Mouse (Mus musculus): Measurements from ENCODE around the gene Gm10491. TPM values are rescaled to one million over a fixed set of nuclear protein-coding genes. Genes with fewer than 3 reads are reported as not detected.
"Not testable (repeated sequence)": the region's sequence is repeated elsewhere in the genome, so short reads cannot be mapped to it uniquely, and the experiment has no call there.

Gm10491 gene
- polyA plus RNA-seq, 1 experiment from 2014 or later: not detected

DNA sequence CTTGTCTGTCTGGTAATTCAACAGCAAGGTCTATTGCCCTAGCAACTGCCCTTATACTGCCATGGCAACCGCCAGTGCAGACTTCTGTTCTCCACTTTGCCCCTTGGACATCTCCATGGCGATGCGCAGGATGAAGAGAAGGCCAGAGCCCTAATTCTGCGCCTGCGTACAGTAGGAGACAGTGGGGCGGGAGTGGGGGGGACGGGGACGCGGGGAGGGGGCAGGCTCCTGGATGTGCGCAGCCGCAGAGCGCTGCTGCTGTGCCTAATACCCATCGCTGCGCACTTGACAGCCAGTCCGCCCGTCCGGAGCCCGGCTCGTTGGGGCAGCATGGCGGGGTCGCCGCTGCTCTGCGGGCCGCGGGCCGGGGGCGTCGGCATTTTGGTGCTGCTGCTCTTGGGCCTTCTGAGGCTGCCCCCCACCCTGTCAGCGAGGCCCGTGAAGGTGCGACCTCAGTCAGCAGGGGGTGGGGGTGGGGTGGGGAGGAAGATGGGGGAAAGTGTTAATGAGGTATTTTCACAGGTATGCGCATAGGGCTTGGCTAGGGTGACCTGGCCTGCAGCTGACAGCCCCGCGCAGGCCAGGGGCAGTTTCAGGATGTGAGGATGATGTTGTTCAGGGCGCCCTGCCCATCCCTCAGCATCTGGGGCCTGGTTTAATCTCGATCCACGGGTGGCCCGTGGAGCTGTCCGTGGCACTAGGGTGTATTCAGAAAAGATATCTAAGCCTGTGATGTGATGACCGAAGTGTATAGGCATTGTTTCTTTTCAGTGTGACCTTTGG is 12.2 kb upstream of the Gm10491 start, which contains the start of gene Pcsk1n:
Gene Pcsk1n, plus strand, starts transcription at position 222 of the 783 bp plus-strand sequence.
- Histone ChIP-seq H3K9me3 (no peaks in the 10 kb centered on the region), H3K27me3 (replicated peaks) (peaks cover 14% of the 10 kb centered on the region), H3K36me3 (no peaks in the 10 kb centered on the region; the same call in 1 of the 2 replicates), H3K4me1 (peaks cover 6% of the 10 kb centered on the region), H3K4me3 (peak within 1 kb of the TSS; percentile 40), H3K4me2 (replicated peaks) (peak within 1 kb of the TSS; percentile 62), H3K9ac (peak within 1 kb of the TSS; percentile 58), H3K27ac (0 out of 2 replicates have a peak within 1 kb of the TSS, but pooled peaks have one; percentile 46)
- WGBS: 21% methylated on average over 40 of the region's 40 CpGs
- peak; percentile 88 for ATAC-seq (ENCODE audit: low FRiP score, low read depth)

DNA sequence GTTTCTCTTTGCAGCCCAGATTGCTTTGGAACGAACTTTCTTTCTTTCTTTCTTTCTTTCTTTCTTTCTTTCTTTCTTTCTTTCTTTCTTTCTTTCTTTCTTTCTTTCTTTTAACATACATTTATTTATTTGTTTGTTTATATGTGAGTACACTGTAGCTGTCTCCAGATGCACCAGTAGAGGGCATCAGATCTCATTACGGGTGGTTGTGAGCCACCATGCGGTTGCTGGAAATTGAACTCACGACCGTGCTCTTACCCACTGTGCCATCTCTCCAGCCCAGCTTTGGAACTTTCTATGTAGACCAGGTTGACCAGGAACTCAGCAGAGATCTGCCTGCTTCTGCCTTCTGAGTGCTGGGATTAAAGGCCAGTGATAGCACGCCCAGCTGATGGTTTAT is 10.3 kb upstream of the Gm10491 start:
- H3K4me2 ChIP-seq (replicated peaks); H3K27me3 ChIP-seq (replicated peaks); H3K27ac ChIP-seq; H3K9ac ChIP-seq; H3K4me3 ChIP-seq; ATAC-seq (ENCODE audit: low FRiP score, low read depth); H3K9me3 ChIP-seq; H3K4me1 ChIP-seq; H3K36me3 ChIP-seq: not testable (repeated sequence)
- 73% methylated on average over 6 of the region's 6 CpGs for WGBS

DNA sequence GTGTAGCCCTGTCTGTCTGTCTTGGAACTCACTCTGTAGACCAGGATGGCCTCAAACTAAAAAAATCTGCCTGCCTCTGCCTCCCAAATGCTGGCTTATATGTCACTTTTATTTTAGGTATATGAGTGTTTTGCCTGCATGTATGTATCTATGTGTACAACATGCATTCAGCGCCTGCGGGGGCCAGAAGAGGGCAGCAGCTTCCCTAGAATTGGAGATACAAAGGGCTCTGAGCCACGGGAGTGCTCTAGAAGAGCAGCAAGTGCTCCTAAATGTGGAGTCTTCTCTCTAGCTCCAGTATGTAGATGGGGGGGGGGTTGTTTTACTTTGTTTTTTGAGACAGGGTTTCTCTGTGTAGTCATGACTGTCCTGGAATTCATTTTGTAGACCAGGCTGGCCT is 8.0 kb upstream of the Gm10491 start:
- not testable (repeated sequence) for H3K27ac ChIP-seq; H3K9me3 ChIP-seq; H3K4me2 ChIP-seq (replicated peaks); H3K4me3 ChIP-seq; H3K4me1 ChIP-seq; H3K27me3 ChIP-seq (replicated peaks); H3K9ac ChIP-seq; ATAC-seq (ENCODE audit: low FRiP score, low read depth); H3K36me3 ChIP-seq
- WGBS: 41% methylated on average over 3 of the region's 3 CpGs

DNA sequence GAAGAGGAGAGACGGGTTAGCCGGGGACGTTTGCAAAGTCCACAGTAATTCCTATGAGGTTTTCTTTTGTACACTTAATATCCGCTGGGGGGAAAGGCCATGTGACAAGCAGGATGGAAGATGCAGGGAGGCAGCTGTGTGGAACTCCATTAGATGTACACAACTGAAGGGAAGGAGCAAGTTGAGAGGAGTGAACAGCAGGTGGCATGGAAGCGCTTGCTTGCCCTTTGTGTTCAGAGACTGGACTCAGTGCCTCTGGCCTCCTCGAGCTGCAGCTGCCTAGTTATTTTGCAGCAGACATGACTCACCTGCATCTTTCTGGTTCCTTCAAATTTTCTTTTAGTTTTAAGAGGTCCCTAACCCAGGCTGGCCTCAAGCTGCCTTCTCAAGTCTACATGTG is 2.8 kb upstream of the Gm10491 start:
- Histone ChIP-seq H3K4me2 (replicated peaks) (no peak overlapping the region), H3K27me3 (replicated peaks) (no peaks in the 10 kb centered on the region), H3K36me3 (peaks cover 8% of the 10 kb centered on the region; the same call in 1 of the 2 replicates), H3K4me1 (no peaks in the 10 kb centered on the region), H3K9ac (no peak overlapping the region), H3K9me3 (no peaks in the 10 kb centered on the region), H3K27ac (no peak overlapping the region), H3K4me3 (no peak overlapping the region)
- ATAC-seq (ENCODE audit: low FRiP score, low read depth): no peak
- WGBS: 59% methylated on average over 6 of the region's 6 CpGs

DNA sequence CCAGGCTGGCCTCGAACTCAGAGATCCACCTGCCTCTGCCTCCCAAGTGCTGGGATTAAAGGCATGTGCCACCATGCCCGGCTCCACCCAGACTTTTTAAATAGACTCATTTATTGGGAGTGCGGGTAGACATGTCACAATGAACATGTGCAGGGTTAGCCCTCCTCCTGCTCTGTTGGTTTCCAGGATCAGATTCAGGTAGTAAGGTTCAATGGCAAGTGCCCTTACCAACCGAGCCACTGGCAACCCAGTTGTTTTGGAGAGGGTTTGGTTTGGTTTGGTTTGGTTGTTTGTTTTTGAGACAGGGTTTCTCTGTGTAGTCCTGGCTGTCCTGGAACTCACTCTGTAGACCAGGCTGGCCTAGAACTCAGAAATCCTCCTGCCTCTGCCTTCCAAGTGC is 1.6 kb upstream of the Gm10491 start, which contains the start of gene Gm10490:
Gene Gm10490, plus strand, starts transcription at position 301 of the 400 bp plus-strand sequence.
- not testable (repeated sequence) for H3K27ac ChIP-seq; H3K9me3 ChIP-seq; H3K36me3 ChIP-seq; ATAC-seq (ENCODE audit: low FRiP score, low read depth); H3K27me3 ChIP-seq (replicated peaks); H3K4me2 ChIP-seq (replicated peaks); H3K4me1 ChIP-seq; H3K4me3 ChIP-seq; H3K9ac ChIP-seq
- WGBS: 92% methylated on average over 4 of the region's 4 CpGs

DNA sequence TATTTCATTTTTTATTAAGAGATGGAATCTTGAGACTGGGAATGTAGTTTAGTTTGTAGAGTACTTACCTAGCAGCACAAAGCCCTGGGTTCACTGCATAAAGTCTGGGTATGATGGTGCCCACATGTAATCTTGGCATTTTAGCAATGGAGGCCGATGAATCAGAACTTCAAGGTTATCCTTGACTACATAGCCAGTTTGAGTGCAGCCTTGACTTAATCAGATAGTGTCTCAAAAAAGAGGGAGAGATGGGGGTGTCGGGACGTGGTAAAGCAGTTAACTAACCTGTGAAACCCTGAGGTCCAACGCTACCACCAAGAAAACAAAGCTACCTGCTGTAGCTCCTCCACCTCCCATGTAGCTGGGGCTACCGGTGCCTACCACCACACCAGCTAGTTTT is 3.2 kb downstream of the Gm10491 start:
- no peaks in the 10 kb centered on the region for H3K27me3 ChIP-seq (replicated peaks)
- H3K4me1 ChIP-seq: no peaks in the 10 kb centered on the region; the same call in 1 of the 2 replicates
- no peak overlapping the region for H3K4me3 ChIP-seq
- H3K9me3 ChIP-seq: no peaks in the 10 kb centered on the region
- H3K27ac ChIP-seq: no peak overlapping the region
- peaks cover 8% of the 10 kb centered on the region; the same call in 1 of the 2 replicates for H3K36me3 ChIP-seq
- WGBS: 95% methylated on average over 5 of the region's 5 CpGs
- no peak overlapping the region for H3K9ac ChIP-seq
- H3K4me2 ChIP-seq (replicated peaks): no peak overlapping the region
- ATAC-seq (ENCODE audit: low FRiP score, low read depth): no peak

DNA sequence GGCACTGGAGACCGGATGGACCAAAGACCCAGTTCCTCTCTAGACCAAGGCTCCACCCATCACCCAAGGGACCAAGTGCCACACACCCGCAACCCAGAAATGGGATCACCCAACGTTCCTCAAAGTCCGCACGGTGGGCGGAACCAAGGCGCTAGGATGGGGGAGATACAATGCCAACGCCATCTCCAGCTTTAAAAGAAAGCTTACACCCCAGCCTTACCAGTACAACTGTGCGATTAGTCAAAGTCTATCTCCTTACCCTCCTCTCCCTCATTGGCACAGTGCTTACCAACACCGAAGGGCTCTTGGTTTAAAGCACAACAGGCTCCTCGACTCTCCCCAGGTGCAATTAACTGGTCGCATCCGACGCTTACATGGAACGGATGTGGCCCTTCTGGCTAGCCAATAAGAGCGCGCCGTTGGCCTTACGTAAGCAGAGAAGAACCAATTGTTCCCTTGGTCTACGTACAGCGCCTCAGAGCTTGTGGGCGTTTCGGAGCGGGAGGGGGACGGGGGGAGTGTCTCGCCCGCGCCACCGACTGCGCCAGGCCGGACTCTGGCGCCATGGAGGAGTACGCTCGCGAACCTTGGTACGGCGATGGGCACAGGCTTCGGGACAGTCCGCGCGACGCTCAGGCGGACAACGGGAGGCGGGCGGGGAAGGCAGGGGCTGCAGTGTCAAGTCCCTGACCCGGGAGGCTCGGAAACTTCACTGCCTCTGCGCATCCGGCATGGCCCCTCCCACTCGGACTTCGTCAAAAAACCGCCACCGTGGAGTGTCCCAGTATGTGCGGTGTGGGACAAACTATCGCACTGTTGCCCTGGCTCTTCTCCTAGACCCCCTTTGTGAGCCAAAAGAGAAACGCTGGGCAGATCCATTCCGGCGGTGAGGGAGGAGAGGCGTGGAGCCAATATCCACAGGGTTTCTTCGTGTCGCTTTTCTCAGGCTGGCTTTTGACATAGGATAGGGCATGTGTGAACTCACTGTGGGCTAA is 8.5 kb downstream of the Gm10491 start, which contains the start of the genes Pqbp1 and Timm17b:
Gene Pqbp1, minus strand, starts transcription at position 390 of the 995 bp plus-strand sequence.
Gene Timm17b, plus strand, starts transcription at position 478 of the 995 bp plus-strand sequence.
- peak within 1 kb of the TSS; percentile 55 for H3K4me3 ChIP-seq
- WGBS: 15% methylated on average over 62 of the region's 62 CpGs
- peaks cover 10% of the 10 kb centered on the region; the same call in 1 of the 2 replicates for H3K36me3 ChIP-seq
- peak within 1 kb of the TSS; percentile 42; the same call in 1 of the 2 replicates for H3K27ac ChIP-seq
- ATAC-seq (ENCODE audit: low FRiP score, low read depth): peak; percentile 99
- peak within 1 kb of the TSS; percentile 56 for H3K9ac ChIP-seq
- peaks cover 4% of the 10 kb centered on the region; the same call in 1 of the 2 replicates for H3K4me1 ChIP-seq
- no peaks in the 10 kb centered on the region for H3K9me3 ChIP-seq
- peak within 1 kb of the TSS; percentile 64 for H3K4me2 ChIP-seq (replicated peaks)
- no peaks in the 10 kb centered on the region for H3K27me3 ChIP-seq (replicated peaks)

DNA sequence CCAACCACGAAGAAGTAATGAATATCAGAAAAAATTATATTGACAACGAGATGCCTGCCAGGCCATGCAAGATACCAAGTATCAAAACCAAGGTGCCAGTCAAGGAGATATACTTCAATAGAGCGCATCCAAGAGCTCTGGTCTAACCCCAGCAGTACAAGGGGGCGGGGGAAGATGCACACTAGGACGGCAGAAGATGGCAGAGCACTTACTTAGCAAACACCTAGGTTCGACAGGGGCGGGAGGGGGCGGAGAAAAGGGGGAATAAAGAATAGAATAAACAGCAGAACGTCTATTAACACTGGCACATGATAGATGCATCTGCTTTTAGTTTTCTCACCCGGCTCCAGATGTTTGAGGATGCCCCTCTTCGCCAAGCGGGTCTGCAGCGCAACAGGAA is 9.4 kb downstream of the Gm10491 start:
- Histone ChIP-seq H3K9ac (peak overlapping the region; percentile 45), H3K4me2 (replicated peaks) (peak overlapping the region; percentile 64), H3K4me1 (peaks cover 4% of the 10 kb centered on the region; the same call in 1 of the 2 replicates), H3K27ac (no peak overlapping the region), H3K9me3 (no peaks in the 10 kb centered on the region), H3K36me3 (peaks cover 14% of the 10 kb centered on the region; the same call in 1 of the 2 replicates), H3K4me3 (peak overlapping the region; percentile 55), H3K27me3 (replicated peaks) (no peaks in the 10 kb centered on the region)
- WGBS: 35% methylated on average over 13 of the region's 13 CpGs
- no peak for ATAC-seq (ENCODE audit: low FRiP score, low read depth)

DNA sequence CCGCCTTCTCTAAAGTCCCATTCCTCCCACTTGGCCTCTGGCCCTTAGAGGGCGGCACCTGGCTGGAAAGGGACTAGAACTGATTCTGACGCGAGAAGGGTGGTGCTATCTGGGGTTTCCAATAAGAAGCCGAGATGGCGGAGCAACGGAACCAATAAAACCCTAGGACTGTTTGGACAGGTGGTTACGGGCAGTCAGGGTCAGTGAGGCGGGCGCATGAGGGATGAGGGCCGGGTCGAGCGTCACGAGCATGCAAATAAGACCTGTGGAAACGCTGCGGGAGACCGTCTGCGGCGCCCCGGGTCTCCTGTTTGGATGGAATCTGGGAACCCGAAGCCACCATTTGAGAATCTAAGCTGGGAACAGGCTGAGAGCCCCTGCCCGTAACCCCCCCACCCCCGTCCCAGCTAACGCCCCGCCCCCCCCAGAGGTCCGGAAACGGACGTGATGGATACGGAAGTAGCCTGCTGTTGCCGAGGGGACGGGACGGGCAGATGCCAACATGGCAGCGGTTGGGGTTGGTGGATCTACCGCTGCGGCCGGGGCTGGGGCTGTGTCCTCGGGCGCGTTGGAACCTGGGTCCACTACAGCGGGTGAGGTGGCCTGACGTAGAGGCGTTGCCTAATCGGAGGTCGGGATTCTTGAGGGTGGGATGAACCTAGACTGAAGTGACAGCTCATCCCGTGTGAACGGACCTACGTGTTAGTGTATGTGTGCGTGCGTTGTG is 23.6 kb downstream of the Gm10491 start, which contains the start of gene Slc35a2:
Gene Slc35a2, plus strand, starts transcription at position 188 of the 727 bp plus-strand sequence.
- ATAC-seq (ENCODE audit: low FRiP score, low read depth): peak; percentile 83
- no peak within 1 kb of the TSS for H3K27ac ChIP-seq
- peak within 1 kb of the TSS; percentile 44 for H3K9ac ChIP-seq
- no peaks in the 10 kb centered on the region for H3K27me3 ChIP-seq (replicated peaks)
- peak within 1 kb of the TSS; percentile 58 for H3K4me3 ChIP-seq
- H3K9me3 ChIP-seq: no peaks in the 10 kb centered on the region; the same call in 1 of the 2 replicates
- peak within 1 kb of the TSS; percentile 64 for H3K4me2 ChIP-seq (replicated peaks)
- no peaks in the 10 kb centered on the region for H3K36me3 ChIP-seq
- WGBS: 12% methylated on average over 49 of the region's 49 CpGs
- 0 out of 2 replicates have a peak, but pooled peaks cover 3% of the 10 kb centered on the region for H3K4me1 ChIP-seq

DNA sequence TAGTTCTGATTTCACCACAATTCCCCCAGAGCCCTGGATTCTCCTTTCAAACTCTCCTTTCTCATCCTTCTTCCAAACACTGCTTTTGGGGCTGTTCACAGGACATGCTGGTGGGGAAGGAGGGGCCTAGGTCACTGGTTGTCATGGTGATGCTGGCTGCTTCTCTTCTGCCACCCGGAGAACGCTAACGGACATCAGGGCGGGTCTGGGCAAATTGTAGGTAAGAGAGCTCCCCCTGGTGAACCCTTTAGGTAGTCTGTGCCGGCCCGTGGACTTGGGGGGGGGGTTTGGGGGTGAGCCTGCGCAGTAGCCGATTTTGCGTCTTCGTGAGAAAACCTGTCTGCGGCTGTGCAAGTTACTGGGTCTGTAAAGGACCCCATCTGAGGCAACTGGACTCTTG is 27.8 kb downstream of the Gm10491 start:
- 0 out of 2 replicates have a peak, but pooled peaks cover 7% of the 10 kb centered on the region for H3K4me1 ChIP-seq
- H3K9me3 ChIP-seq: no peaks in the 10 kb centered on the region; the same call in 1 of the 2 replicates
- ATAC-seq (ENCODE audit: low FRiP score, low read depth): peak; percentile 36; the same call in 1 of the 2 replicates
- H3K9ac ChIP-seq: no peak overlapping the region
- no peak overlapping the region for H3K4me3 ChIP-seq
- 17% methylated on average over 11 of the region's 11 CpGs for WGBS
- no peak overlapping the region for H3K27ac ChIP-seq
- no peaks in the 10 kb centered on the region for H3K27me3 ChIP-seq (replicated peaks)
- no peaks in the 10 kb centered on the region for H3K36me3 ChIP-seq
- H3K4me2 ChIP-seq (replicated peaks): peak overlapping the region; percentile 44

DNA sequence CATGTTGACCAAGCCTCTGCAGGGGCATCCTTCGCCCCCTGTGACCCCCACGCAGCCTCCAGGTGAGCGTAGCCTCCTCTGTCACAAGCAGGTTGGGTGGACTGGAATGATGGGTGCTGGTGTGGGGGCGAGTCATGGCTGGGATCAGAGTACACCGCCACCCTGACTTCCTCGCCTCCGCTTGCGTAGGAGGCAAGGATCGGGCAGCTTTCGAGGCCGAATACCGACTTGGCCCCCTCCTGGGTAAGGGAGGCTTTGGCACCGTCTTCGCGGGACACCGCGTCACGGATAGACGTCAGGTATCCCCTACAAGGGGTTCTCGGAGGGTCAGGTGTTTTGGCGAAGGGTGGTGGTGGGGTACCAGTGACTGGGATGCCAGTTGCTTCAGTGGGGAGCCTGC is 29.1 kb downstream of the Gm10491 start:
- H3K27ac ChIP-seq: no peak overlapping the region
- peak overlapping the region; percentile 79 for H3K4me2 ChIP-seq (replicated peaks)
- peak; percentile 22 for ATAC-seq (ENCODE audit: low FRiP score, low read depth)
- H3K36me3 ChIP-seq: peaks cover 7% of the 10 kb centered on the region; the same call in 1 of the 2 replicates
- H3K9me3 ChIP-seq: no peaks in the 10 kb centered on the region
- H3K27me3 ChIP-seq (replicated peaks): no peaks in the 10 kb centered on the region
- 15% methylated on average over 21 of the region's 21 CpGs for WGBS
- H3K4me3 ChIP-seq: peak overlapping the region; percentile 41
- H3K4me1 ChIP-seq: 0 out of 2 replicates have a peak, but pooled peaks cover 7% of the 10 kb centered on the region
- peak overlapping the region; percentile 47; the same call in 1 of the 2 replicates for H3K9ac ChIP-seq

Measured in neural tube, embryonic 12.5 days (tissue).